In the genomic region with DNA sequence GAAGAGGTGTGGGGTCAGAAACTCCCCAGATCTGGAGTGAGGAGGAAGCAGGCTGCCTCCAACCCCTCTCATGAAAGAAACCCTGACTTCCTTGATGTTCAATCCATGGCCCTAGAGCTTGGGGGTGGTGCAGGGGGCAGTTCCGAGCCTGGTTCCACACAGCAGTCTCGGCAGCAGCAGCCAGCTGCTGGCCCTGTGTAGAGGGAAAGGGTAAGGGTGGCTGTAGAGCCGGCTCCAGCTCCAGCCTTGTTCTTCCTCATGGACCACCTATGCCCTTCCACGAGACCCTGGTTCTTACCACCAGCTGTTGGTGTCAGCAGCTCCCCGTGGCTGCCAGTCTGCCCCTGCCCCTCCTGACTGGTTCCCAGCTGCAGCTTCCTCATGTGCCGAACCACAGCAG, we compare ENCODE assay signal across 20 mouse cellular contexts.
"Had no signal": no experiment of that assay in that cellular context is flagged by ENCODE, and none has a peak within 500 bp of the region (broad histone marks: within the 10 kb centered on the region; RNA-seq: fewer than 3 reads in every experiment).

No protein-coding gene starts in this region.

- ATAC-seq: midbrain, embryonic 13.5 days had no signal

- H3K4me1 ChIP-seq: midbrain, embryonic 10.5 days had no signal

- DNase-seq: kidney, postnatal 14 days; layer of hippocampus, postnatal 36 days; lung, adult 18-20 months; lung, postnatal 10 days; lung, postnatal 36 days; retina, postnatal 1 day; right cerebral cortex, postnatal 25 days; spleen, adult 18-20 months; thymus, adult 2 months; thymus, postnatal 14 days; thymus, postnatal 4 days had no signal

- H3K4me3 ChIP-seq: left cerebral cortex, adult 2 months; lung, embryonic 15.5 days; megakaryocyte, embryonic 14.5 days; midbrain, embryonic 10.5 days; midbrain, embryonic 13.5 days; myocyte; neural tube, embryonic 13.5 days had no signal

- H3K27me3 ChIP-seq: lung, embryonic 15.5 days; midbrain, embryonic 13.5 days; neural tube, embryonic 13.5 days had no signal

- H3K9ac ChIP-seq: liver, embryonic 14.5 days; lung, embryonic 15.5 days; midbrain, embryonic 13.5 days; neural tube, embryonic 13.5 days had no signal

- H3K9me3 ChIP-seq: lung, embryonic 15.5 days; megakaryocyte, embryonic 14.5 days; midbrain, embryonic 10.5 days; midbrain, embryonic 13.5 days; neural tube, embryonic 13.5 days had no signal

- H3K27ac ChIP-seq: liver, embryonic 14.5 days; midbrain, embryonic 10.5 days had no signal

- H3K4me2 ChIP-seq: liver, embryonic 11.5 days; lung, embryonic 15.5 days; midbrain, embryonic 13.5 days; neural tube, embryonic 13.5 days had no signal
